Mouse (Mus musculus): ENCODE data around the gene Rasa1. TPM values are rescaled to one million over a fixed set of nuclear protein-coding genes. Genes with fewer than 3 reads are reported as not detected.

The Rasa1 gene
- polyA plus RNA-seq (2017; shearing (Covaris generic)), result 42.0 TPM

DNA sequence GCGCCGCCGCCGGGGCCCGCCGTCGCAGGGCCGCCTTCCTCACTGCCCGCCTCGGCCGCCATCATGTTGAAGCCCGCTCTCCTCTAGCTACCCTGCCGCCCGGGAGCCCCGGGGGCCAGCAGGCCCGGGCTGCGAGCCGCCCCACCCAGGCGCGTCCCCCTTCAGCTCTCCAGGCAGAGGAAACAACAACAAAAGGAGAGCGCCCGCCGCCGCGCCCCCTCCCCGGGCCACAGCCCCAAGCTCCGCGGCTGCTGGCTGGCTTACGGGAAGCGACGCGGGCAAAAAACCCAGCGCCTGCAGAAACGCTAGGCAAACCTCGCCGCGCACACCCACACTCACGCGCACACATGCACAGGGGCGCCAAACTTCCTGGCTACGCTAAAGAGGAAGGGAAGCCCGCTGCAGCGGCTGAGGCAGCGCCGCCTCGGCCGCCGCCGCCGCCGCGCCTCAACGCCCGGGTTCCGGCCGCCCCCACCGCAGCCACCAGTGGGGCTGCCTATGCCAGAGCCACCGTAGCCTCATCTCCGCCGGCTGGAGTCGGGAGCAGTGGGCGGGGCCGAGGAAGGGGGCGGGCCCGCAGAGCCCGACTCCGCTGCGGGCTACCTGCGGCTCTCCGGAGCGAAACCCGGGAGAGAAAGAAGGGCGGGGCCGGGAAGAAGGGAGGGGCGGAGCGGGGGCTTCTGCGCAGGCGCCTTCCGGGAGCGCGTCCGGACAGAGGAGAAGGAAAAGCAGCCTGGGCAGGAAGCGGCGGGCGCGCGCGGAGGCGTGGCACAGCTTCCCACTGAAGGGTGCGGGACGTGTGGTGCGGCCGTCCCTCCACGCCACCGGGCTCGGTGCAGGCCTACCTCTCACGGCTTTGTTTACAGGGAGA, at the start of gene Rasa1:
Rasa1 (minus strand) TSS at position 288 of the 871 bp plus-strand sequence.

DNA sequence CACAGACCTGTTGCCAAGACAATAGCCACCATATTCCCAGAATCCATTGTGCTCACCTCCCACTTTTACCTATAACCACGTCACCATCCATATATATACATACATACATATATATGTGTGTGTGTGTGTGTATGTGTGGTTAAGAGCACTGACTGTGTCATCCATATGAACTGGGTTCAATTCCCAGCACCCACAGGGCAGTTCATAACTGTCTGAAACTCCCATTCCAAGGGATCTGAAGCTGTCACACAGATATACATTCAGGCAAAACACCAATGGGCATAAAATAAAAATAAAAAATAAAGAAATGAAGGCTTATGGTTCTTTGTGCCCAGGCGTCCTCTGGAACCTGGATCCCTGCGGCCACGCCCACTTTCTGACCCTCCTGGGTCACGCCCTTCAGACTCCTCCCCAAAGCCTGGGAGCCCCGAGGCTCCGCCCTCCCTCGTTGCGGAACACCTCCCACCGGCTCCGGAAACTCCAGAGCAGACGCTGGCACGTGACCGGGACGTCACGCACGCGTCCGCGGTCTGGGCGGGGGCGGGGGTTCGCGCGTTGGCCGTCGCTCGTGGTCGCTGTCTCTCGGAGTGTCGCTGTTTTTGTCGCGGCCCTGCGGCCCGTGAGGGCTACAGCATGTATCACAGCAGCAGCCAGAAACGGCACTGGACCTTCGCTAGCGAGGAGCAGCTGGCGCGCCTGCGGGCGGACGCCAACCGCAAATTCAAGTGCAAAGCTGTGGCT, 99.9 kb downstream of the Rasa1 start, which contains the start of gene Ccnh:
Ccnh (plus strand) TSS at position 506 of the 741 bp plus-strand sequence.

Other genes with a start within 250 kb of the Rasa1 start
- gene Ccnh, start 99.7 kb downstream of the Rasa1 start, polyA plus RNA-seq (2017; shearing (Covaris generic)), result 44.7 TPM